Mouse (Mus musculus) mesoderm, embryonic 11.5 days (tissue): ENCODE measurements around the gene Sbp.

ENCODE experiments used
- DNase-seq: peaks from one replicate; pipeline ENCODE4 v3.0.0-alpha.2; 2012; ENCODE audit warnings: low read depth, low spot score

The Sbp gene

GRCm38 (mm10) chr17:23992789-23993553 is 51.5 kb downstream of the Sbp start:
- DNase-seq, result no peak

DNA sequence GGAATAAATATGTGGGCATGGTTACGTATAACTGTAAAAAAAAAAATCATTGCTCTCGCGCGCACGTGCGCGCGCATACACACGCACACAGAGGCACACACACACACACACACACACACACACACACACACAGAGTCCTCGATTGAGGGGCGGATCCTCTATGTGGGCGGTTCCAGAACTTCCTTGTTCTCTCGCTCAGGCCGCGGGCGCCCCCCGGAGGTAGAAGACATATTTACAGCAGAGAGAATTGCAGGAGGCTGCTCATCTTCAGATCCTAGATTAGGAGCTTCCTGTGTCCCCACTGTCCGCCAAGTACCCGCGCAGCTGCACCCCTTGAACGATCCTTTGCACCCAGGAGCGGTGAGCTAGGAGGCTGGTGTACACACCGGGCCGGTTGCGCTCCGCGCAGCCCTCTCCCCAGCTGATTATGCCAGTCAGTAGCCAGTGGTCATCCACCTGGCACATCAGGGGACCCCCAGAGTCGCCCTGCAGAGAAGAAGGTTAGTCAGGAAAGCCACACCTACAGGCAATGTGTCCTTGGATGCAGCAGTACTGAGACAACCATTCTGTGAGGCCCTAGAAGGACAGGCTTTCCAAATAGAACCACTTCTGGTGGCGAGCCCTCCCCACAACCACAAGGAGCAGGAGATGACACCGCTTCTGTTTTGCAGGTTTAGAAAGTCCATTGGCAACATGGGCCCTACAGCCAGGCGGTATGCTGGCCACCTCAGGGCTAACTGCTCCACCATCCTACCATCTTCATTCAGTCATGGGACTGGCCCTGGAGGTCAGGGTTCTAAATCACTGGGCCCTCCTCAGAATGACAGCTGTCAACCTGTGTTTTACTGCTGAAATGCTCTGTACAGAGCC is 52.3 kb downstream of the Sbp start:
- peak; percentile 90 for DNase-seq

DNA sequence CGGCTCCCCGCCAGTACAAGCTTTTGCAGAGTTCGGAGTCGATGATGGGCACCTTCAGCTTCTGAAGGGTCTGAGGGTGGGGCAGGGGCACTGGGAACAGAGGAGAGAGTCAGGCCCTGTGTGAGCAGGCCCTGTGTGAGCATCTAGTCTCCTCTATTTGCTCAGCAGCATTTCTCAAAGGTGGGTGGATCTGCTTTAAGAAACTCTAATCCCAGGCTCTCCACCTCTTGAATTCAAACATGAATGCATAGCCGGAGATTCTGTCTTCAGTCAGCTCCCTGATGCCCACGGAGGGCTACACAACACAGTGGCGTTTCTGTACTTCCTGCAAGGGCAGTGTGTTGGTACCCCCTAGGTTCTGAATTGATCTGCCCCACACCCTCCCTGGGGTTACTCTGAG is 53.2 kb downstream of the Sbp start:
- DNase-seq, result no peak
